Mouse (Mus musculus): ENCODE results near the gene Prb1.
"Not testable (repeated sequence)": the region's sequence is repeated elsewhere in the genome, so short reads cannot be mapped to it uniquely, and the experiment has no call there.

Gene Prb1

DNA sequence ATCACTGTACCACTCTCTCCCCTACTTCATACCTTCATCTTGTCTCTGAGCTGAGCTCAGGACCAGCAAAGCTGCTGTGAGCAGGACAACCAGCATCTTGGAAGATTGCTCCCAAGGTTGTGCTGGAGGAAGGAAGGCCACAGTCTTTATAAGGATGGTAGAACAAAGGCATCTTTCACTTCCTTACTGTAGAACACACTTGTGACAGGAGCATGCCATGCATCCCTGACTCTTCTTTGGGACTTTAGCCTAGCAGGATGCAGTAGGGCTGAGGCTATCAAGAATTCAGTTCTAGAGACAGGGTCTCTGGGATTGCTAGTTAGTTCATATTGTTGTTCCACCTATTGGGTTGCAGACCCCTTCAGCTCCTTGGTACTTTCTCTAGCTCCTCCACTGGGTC, at the start of gene Prb1:
Prb1 (minus strand) TSS at position 101 of the 400 bp plus-strand sequence.
- CTCF ChIA-PET: not testable (repeated sequence)

Measured in spleen, embryonic (tissue).